Mouse (Mus musculus) G1E (cell line): ENCODE data around the gene Fam186b. TPM values are rescaled to one million over a fixed set of nuclear protein-coding genes. Genes with fewer than 3 reads are reported as not detected.

Experiments used
- ATAC-seq: 2 replicates; pipeline ENCODE4 v1.8.0; 2016; ENCODE audit warnings: mild to moderate bottlenecking; ENCODE audit not compliant: insufficient number of reproducible peaks, poor library complexity, low FRiP score, severe bottlenecking; ENCODE audit errors: extremely low read depth
- DNase-seq: peaks from one replicate; pipeline ENCODE4 v3.0.0; 2012; ENCODE audit warnings: low spot score
- H3K27me3 ChIP-seq: 2 replicates; pipeline ENCODE4 v1.6.1; 2012; ENCODE audit warnings: mild to moderate bottlenecking, low read length, inconsistent platforms; ENCODE audit not compliant: insufficient read depth
- H3K36me3 ChIP-seq: replicated peaks from 2 replicates; pipeline ENCODE3; 2012; ENCODE audit warnings: mild to moderate bottlenecking, inconsistent platforms
- H3K4me1 ChIP-seq: 2 replicates; pipeline ENCODE4 v1.6.1; 2012; ENCODE audit warnings: low read depth, low read length, inconsistent platforms, mixed read lengths; ENCODE audit not compliant: insufficient read depth
- H3K4me3 ChIP-seq: 2 replicates; pipeline ENCODE4 v1.5.1; 2012; ENCODE audit warnings: low read depth, mild to moderate bottlenecking, inconsistent platforms, low read length, moderate library complexity, mixed read lengths
- H3K9me3 ChIP-seq: replicated peaks from 2 replicates; pipeline ENCODE4 v1.6.1; 2012; ENCODE audit warnings: inconsistent platforms
- CTCF ChIP-seq: IDR thresholded peaks from 2 replicates; pipeline ENCODE4 v1.5.1; 2012; ENCODE audit warnings: low read depth, low read length, inconsistent platforms, mixed read lengths
- GATA1 ChIP-seq: IDR thresholded peaks from 2 replicates; pipeline ENCODE4 v1.6.1; 2012; ENCODE audit warnings: borderline replicate concordance, low read length, inconsistent platforms, mixed read lengths
- GATA2 ChIP-seq: IDR thresholded peaks from 2 replicates; pipeline ENCODE4 v1.6.1; 2012; ENCODE audit warnings: low read depth, low read length, inconsistent platforms, borderline replicate concordance
- POLR2AphosphoS5 ChIP-seq: IDR thresholded peaks from 2 replicates; pipeline ENCODE4 v1.6.1; 2012; ENCODE audit warnings: low read depth, low read length, inconsistent platforms; ENCODE audit not compliant: insufficient replicate concordance
- TAL1 ChIP-seq: conservative IDR thresholded peaks from 2 replicates; pipeline ENCODE4 v1.6.1; 2012; ENCODE audit warnings: low read depth, low read length, inconsistent platforms, mixed read lengths
- polyA plus RNA-seq: library from polyadenylated mRNA; stranded (reverse); fragments of >175 nt; gene quantifications from 2 replicates; pipeline ENCODE4 v1.2.3, GENCODE M21; 2012
- total RNA-seq, 2 experiments: library from RNA; stranded (forward) in 1 of 2; stranded (reverse) in 1 of 2; fragments of 200-1000 nt in 1 of 2; fragments of >200 nt in 1 of 2; fragmentation: Nextera tagmentation in 1 of 2; gene quantifications; 2 replicates each; pipeline ENCODE4 v1.2.3; 2014 to 2017

Gene Fam186b
- total and polyA plus RNA-seq, 3 experiments: not detected

DNA sequence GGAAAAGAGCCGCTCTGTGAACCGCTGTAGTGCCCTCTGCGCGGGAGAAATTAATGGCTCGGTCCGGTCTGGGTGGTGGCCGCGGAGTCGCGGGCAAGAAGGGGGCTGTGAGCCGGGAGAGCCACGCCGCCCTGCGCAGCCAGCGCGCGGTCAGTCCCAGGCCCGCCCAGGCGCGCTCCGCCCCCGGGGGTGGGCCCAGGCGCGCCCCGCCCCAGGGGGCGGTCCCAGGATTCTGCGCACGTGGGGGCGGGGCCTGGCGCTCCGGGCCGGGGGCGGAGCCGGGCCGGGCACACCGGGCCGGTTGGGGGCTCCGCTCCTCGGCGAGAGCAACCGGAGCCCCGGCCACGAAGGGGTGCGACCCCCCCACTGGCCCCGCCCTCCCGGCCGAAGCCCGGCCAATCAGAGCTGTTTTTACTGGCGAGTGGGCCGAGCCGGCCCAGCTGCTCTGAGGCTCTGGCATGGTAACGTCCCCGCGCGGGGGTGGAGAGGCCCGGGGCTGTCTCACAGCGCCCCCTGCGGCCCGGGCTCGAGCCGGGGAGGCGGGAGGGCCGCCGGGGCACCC is 794 bp downstream of the Fam186b start, which contains the start of gene Prpf40b:
TSS of gene Prpf40b (plus strand) at position 275 of the 562 bp plus-strand sequence.
- peaks cover 29% of the 10 kb centered on the region for H3K4me1 ChIP-seq
- H3K27me3 ChIP-seq: peaks cover 12% of the 10 kb centered on the region; the same call in 1 of the 2 replicates
- ATAC-seq (peak; percentile 74), DNase-seq (peak; percentile 99)
- H3K36me3 ChIP-seq: peaks cover 6% of the 10 kb centered on the region
- H3K9me3 ChIP-seq: no peaks in the 10 kb centered on the region
- H3K4me3 ChIP-seq: peak within 1 kb of the TSS; percentile 74
- no peak for TF ChIP-seq CTCF
- no peak for TF ChIP-seq POLR2AphosphoS5
- no peak for TF ChIP-seq GATA1
- TF ChIP-seq TAL1: no peak
- TF ChIP-seq GATA2: no peak

DNA sequence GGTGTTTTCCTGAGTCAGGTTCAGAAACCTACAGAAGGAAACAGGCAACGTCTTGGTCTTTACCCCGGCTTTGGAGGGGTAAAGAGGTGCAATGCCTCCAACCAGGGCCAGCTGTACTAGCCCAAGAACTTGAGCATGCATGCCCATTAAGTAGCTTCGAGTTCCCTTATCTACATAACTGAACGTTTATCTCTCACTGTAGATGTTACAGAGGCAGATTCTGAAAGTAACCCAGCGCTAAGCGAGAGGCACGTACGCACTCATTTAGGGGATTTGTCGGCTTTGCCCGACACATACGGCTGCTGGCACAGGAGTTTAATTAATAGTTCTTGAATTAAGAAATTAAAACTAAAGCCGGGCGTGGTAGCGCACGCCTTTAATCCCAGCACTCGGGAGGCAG is 1.4 kb downstream of the Fam186b start:
- ATAC-seq: 0 out of 2 replicates have a peak, but pooled peaks have one; percentile 16
- Histone ChIP-seq H3K4me3 (peak overlapping the region; percentile 74), H3K9me3 (no peaks in the 10 kb centered on the region), H3K4me1 (peaks cover 29% of the 10 kb centered on the region), H3K36me3 (peaks cover 5% of the 10 kb centered on the region), H3K27me3 (peaks cover 12% of the 10 kb centered on the region; the same call in 1 of the 2 replicates)
- TF ChIP-seq GATA2 (no peak), POLR2AphosphoS5 (no peak), GATA1 (no peak), CTCF (no peak), TAL1 (no peak)
- DNase-seq: peak; percentile 32

DNA sequence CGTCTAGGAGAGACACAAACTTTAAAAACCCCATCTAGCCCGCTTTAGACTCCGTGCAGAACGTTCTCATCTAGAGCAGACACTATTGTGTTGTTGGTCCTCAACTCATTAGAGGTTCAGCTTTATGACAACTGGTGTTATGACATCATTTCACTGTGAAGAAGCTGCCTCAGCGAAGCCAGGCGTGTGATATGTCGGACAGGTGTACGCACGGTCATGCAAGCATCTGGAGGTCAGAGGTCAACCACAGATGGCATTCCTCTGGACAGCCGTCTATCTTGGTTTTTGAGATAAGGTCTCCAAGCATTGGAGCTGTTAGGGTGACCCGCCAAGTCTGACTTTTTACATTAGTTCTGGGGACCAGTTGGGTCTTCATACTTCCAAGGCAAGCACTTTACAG is 5.1 kb downstream of the Fam186b start:
- Histone ChIP-seq H3K36me3 (no peaks in the 10 kb centered on the region), H3K27me3 (peaks cover 13% of the 10 kb centered on the region), H3K4me3 (no peak overlapping the region), H3K9me3 (no peaks in the 10 kb centered on the region), H3K4me1 (peaks cover 17% of the 10 kb centered on the region)
- no peak for DNase-seq
- no peak for ATAC-seq
- TF ChIP-seq TAL1 (no peak), CTCF (no peak), POLR2AphosphoS5 (no peak), GATA2 (no peak), GATA1 (no peak)

DNA sequence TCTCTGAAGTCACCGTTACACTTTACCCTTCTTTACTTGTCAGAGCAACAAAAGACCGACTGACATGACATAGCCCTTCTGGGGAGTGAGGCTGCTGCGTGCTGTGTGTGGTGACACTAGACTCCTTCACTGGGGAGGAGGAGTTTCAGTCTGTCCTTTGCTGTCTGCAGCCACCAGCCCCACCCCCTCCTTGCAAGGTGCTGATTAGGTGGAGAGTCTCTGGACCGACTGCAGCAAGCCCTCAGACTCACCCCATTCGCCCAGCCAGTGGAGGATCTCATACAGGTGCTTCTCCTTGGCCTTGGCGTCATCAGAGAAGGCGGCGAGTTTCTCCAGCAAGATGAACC is 10.5 kb downstream of the Fam186b start:
- no peak overlapping the region for H3K4me3 ChIP-seq
- no peaks in the 10 kb centered on the region for H3K36me3 ChIP-seq
- ATAC-seq (no peak), DNase-seq (no peak)
- H3K9me3 ChIP-seq: no peaks in the 10 kb centered on the region
- TF ChIP-seq POLR2AphosphoS5 (no peak), CTCF (no peak), TAL1 (no peak), GATA2 (no peak)
- peaks cover 21% of the 10 kb centered on the region for H3K27me3 ChIP-seq
- H3K4me1 ChIP-seq: peaks cover 14% of the 10 kb centered on the region

DNA sequence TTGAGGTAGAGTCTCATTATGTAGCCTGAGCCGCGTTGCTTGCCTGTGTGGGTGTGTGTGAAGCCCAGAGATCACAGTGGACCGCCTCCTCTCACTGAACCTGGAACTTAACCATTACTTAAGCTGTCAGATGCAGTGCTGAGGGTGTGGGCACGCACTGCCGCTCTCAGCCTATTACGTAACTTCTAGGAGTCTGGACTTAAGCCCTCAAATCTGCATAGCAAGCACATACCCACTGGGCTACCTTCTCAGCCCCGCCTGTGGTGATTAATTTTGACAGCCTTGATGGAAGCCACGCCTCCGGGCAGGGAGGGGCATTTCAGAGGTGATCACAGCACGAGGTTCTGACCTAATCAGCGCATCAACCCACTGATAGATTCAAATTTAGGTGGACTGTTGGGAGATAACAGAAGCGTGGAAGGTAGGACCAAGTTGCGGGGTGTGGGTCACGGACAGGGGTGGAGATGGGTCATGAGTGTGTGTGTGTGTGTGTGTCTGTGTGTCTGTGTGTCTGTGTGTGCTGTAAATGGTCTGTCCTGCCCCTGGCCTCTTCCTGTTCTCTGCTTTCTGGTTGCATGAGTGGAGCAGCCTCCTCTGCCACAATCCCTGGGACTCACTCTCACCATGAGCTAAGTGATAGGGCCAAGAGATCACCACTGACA is 11.0 kb downstream of the Fam186b start:
- H3K27me3 ChIP-seq: peaks cover 22% of the 10 kb centered on the region

DNA sequence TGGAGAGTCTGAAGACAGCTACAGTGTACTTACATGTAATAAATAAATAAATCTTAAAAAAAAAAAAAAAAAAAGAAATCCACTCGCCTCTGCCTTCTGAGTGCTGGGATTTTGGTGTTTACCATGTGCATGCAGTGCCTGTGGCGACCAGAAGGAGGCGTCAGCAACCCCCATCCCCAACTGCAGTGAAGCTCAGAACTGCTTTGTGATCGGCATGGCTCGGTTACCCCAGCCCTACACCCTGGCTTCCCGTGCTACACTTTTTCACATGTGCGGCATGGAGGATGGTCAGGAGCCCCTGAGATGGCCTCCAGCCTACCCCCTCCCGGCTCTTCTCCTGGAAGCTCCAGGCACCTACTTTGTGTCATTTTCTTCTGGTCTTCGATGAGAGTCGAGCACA is 12.2 kb downstream of the Fam186b start:
- H3K4me3 ChIP-seq: no peak overlapping the region
- peaks cover 28% of the 10 kb centered on the region for H3K27me3 ChIP-seq
- TF ChIP-seq TAL1 (no peak), GATA1 (no peak), CTCF (0 out of 2 replicates have a peak, but pooled peaks have one; percentile 23), GATA2 (no peak)
- ATAC-seq: no peak
- peaks cover 14% of the 10 kb centered on the region for H3K4me1 ChIP-seq
- no peaks in the 10 kb centered on the region for H3K36me3 ChIP-seq
- no peak for DNase-seq
- no peaks in the 10 kb centered on the region for H3K9me3 ChIP-seq

More for the DNA sequence above, 11.0 kb downstream of the Fam186b start:
- H3K4me3 ChIP-seq: no peak overlapping the region
- H3K4me1 ChIP-seq: peaks cover 14% of the 10 kb centered on the region
- no peaks in the 10 kb centered on the region for H3K9me3 ChIP-seq
- no peaks in the 10 kb centered on the region for H3K36me3 ChIP-seq
- no peak for ATAC-seq
- TF ChIP-seq CTCF: no peak
- no peak for TF ChIP-seq GATA1
- DNase-seq: no peak
